Mouse (Mus musculus) retina, embryonic 14.5 days (tissue): ENCODE measurements at regions not wholly inside any gene's neighbourhood (a gene's known extent, or its start where the extent isn't known, plus 50 kb on each side); places are given as distances from the start of the nearest gene placed in this dataset.
A peak's percentile ranks its signal among the peaks of the same experiment; 100 is the strongest.

Experiments used
- DNase-seq: peaks from one replicate; pipeline ENCODE4 v3.0.0-alpha.2; 2015; ENCODE audit warnings: low spot score

- no peak for DNase-seq
These were observed 6811.3 kb downstream of the 9330182O14Rik start for GRCm38 (mm10) chr15:46945423-46945822.

- DNase-seq, result peak; percentile 47
These were observed 6856.0 kb downstream of the 9330182O14Rik start for GRCm38 (mm10) chr15:46990201-46990600.

GRCm38 (mm10) chr15:46997106-46997505 lies 6862.9 kb downstream of the 9330182O14Rik start:
- DNase-seq, result no peak
